Mouse (Mus musculus) CH12.LX (cell line): ENCODE measurements around the gene Ccdc66. TPM values are rescaled to one million over a fixed set of nuclear protein-coding genes. Genes with fewer than 3 reads are reported as not detected.

Experiments
- DNase-seq: peaks from one replicate; pipeline ENCODE4 v3.0.0-alpha.2; 2013; ENCODE audit errors: extremely low read depth
- H3K27ac ChIP-seq: 2 replicates; pipeline ENCODE4 v1.5.1; 2012; ENCODE audit warnings: low read depth, mild to moderate bottlenecking, control low read depth, moderate library complexity; ENCODE audit not compliant: insufficient read depth
- H3K27me3 ChIP-seq: replicated peaks from 2 replicates; pipeline ENCODE3; 2012; ENCODE audit warnings: inconsistent platforms
- H3K36me3 ChIP-seq, 2 experiments: replicated peaks in 1 of 2; 2 replicates each; pipeline versions ENCODE3 to v1.6.1; 2012; ENCODE audit warnings: inconsistent platforms in 1 of 2, low read length in 1 of 2, mild to moderate bottlenecking in 1 of 2, mixed read lengths in 1 of 2, moderate library complexity in 1 of 2; ENCODE audit not compliant: control insufficient read depth in 1 of 2, insufficient read depth in 1 of 2
- H3K4me1 ChIP-seq, 2 experiments: 2 replicates each; pipeline ENCODE4 v1.6.1; 2012; ENCODE audit warnings: inconsistent platforms in 1 of 2, moderate library complexity in 1 of 2; ENCODE audit not compliant: insufficient read depth in 2 of 2, control insufficient read depth in 1 of 2
- H3K4me2 ChIP-seq: 2 replicates; pipeline ENCODE4 v1.6.1; 2012; ENCODE audit warnings: low read depth, mild to moderate bottlenecking, control low read depth; ENCODE audit not compliant: poor library complexity, insufficient read depth, severe bottlenecking
- H3K4me3 ChIP-seq, 3 experiments: fragments of 150-350 bp in 1 of 3; sonication (generic) in 1 of 3; replicated peaks in 1 of 3; 2 replicates each; pipeline versions ENCODE3 to v1.5.1; 2011 to 2012; ENCODE audit warnings: low read depth in 2 of 3, low read length in 2 of 3, mild to moderate bottlenecking in 2 of 3, moderate library complexity in 2 of 3, control low read depth in 1 of 3, improper control_type of control experiment in 1 of 3, inconsistent platforms in 1 of 3, mixed read lengths in 1 of 3; ENCODE audit not compliant: poor library complexity in 1 of 3
- H3K79me2 ChIP-seq: replicated peaks from 2 replicates; pipeline ENCODE4 v1.6.1; 2012; ENCODE audit warnings: mild to moderate bottlenecking, moderate library complexity; ENCODE audit not compliant: control insufficient read depth, poor library complexity, insufficient read depth, severe bottlenecking; ENCODE audit errors: extremely low read depth
- H3K9ac ChIP-seq: 2 replicates; pipeline ENCODE4 v1.6.1; 2012; ENCODE audit warnings: low read depth, mild to moderate bottlenecking, control low read depth, moderate library complexity; ENCODE audit not compliant: insufficient read depth
- H3K9me3 ChIP-seq: replicated peaks from 2 replicates; pipeline ENCODE3; 2012; ENCODE audit warnings: low read length, inconsistent platforms, mixed read lengths
- CHD1 ChIP-seq: IDR thresholded peaks from 2 replicates; pipeline ENCODE4 v1.6.1; 2012; ENCODE audit warnings: low read depth, low read length, improper control_type of control experiment, inconsistent platforms
- CTCF ChIP-seq, 2 experiments: IDR thresholded peaks in 1 of 2; conservative IDR thresholded peaks in 1 of 2; 2 replicates each; pipeline ENCODE4 v1.5.1; 2011 to 2012; ENCODE audit warnings: low read depth in 2 of 2, low read length in 2 of 2, improper control_type of control experiment in 1 of 2, inconsistent platforms in 1 of 2, mild to moderate bottlenecking in 1 of 2, moderate library complexity in 1 of 2
- ELF1 ChIP-seq: IDR thresholded peaks from 2 replicates; pipeline ENCODE4 v1.6.1; 2014; ENCODE audit warnings: low read depth, mild to moderate bottlenecking, inconsistent platforms, low read length, improper control_type of control experiment
- EP300 ChIP-seq: IDR thresholded peaks from 2 replicates; pipeline ENCODE4 v1.6.1; 2011; ENCODE audit warnings: low read length, improper control_type of control experiment
- HCFC1 ChIP-seq: IDR thresholded peaks from 2 replicates; pipeline ENCODE4 v1.6.1; 2012; ENCODE audit warnings: low read depth, mild to moderate bottlenecking, inconsistent platforms, low read length, improper control_type of control experiment
- JUND ChIP-seq: conservative IDR thresholded peaks from 2 replicates; pipeline ENCODE4 v1.6.1; 2011; ENCODE audit warnings: low read depth, low read length, improper control_type of control experiment
- KAT2A ChIP-seq: IDR thresholded peaks from 2 replicates; pipeline ENCODE4 v1.6.1; 2012; ENCODE audit warnings: low read length, improper control_type of control experiment, inconsistent platforms; ENCODE audit not compliant: insufficient replicate concordance
- MAFK ChIP-seq: IDR thresholded peaks from 2 replicates; pipeline ENCODE4 v1.6.1; 2011; ENCODE audit warnings: low read length, improper control_type of control experiment; ENCODE audit not compliant: insufficient replicate concordance
- MXI1 ChIP-seq: IDR thresholded peaks from 2 replicates; pipeline ENCODE4 v1.6.1; 2011; ENCODE audit warnings: mild to moderate bottlenecking, low read depth, low read length, improper control_type of control experiment
- NELFE ChIP-seq: IDR thresholded peaks from 2 replicates; pipeline ENCODE4 v1.6.1; 2011; ENCODE audit warnings: low read depth, low read length, improper control_type of control experiment
- NRF1 ChIP-seq: IDR thresholded peaks from 2 replicates; pipeline ENCODE4 v1.6.1; 2014; ENCODE audit warnings: low read depth, mild to moderate bottlenecking, inconsistent platforms, low read length, improper control_type of control experiment, moderate library complexity
- RAD21 ChIP-seq: IDR thresholded peaks from 2 replicates; pipeline ENCODE4 v1.6.1; 2011; ENCODE audit warnings: low read depth, mild to moderate bottlenecking, low read length, improper control_type of control experiment, moderate library complexity
- SMC3 ChIP-seq: IDR thresholded peaks from 2 replicates; pipeline ENCODE4 v1.6.1; 2011; ENCODE audit warnings: low read depth, low read length, improper control_type of control experiment
- TBP ChIP-seq: conservative IDR thresholded peaks from 2 replicates; pipeline ENCODE4 v1.6.1; 2011; ENCODE audit warnings: low read depth, low read length, improper control_type of control experiment
- ZC3H11A ChIP-seq: IDR thresholded peaks from 2 replicates; pipeline ENCODE4 v1.6.1; 2012; ENCODE audit warnings: low read depth, mild to moderate bottlenecking, inconsistent platforms, low read length, improper control_type of control experiment
- dilution Hi-C: fragments of 300-500 bp; cut with MboI; formaldehyde crosslinking; loops from 2 replicates; pipeline ENCODE4 v1.14.3; 2020; ENCODE audit warnings: low sequenced_read_pairs; ENCODE audit not compliant: extremely low pct_unique_long_range_greater_than_20kb, extremely low pct_ligation_motif_present
- in situ Hi-C: fragments of 300-500 bp; cut with MboI; formaldehyde crosslinking; loops from 3 replicates; pipeline ENCODE4 v1.14.3; 2019; ENCODE audit warnings: low sequenced_read_pairs, low pct_ligation_motif_present, low pct_unique_long_range_greater_than_20kb, mixed read lengths
- polyA plus RNA-seq: library from polyadenylated mRNA; unstranded; fragments of >175 nt; gene quantifications from 2 replicates; pipeline ENCODE4 v1.2.1, GENCODE M21; 2012; ENCODE audit warnings: low read depth; ENCODE audit not compliant: insufficient read length
- total RNA-seq, 2 experiments: library from RNA; depleted of rRNA; stranded (reverse); fragments of 300-350 nt in 1 of 2; fragments of >200 nt in 1 of 2; gene quantifications; 2 replicates each; pipeline ENCODE4 v1.2.3; 2012 to 2014

Ccdc66 gene
- total and polyA plus RNA-seq, 3 experiments, result 6.9 to 19.9 (median 9.0) TPM

DNA sequence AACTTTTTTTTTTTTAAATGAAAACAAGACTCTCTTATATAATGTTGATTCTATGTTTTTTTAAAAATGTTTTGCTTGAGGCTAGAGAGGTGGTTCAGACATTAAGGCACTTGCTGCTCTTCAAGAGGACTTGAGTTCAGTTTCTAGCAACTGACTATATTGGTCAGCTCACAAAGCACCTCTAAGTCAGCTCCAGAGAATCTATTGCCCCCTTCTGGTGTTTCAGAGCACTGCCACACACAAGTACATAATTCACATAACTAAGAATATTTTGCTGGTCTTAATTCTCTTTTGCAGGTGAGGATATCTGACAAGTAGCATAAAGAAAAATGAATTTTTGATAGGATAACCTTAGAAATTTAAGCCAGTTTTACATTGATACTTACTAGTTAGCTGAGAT, 67.3 kb downstream of the Ccdc66 start:
- TF ChIP-seq ZC3H11A, result no peak
- TF ChIP-seq CHD1, result no peak
- TF ChIP-seq ELF1, result no peak
- TF ChIP-seq NELFE, result no peak
- TF ChIP-seq RAD21, result peak; percentile 42
- TF ChIP-seq SMC3, result peak; percentile 53
- peak; percentile 12 to 61; a peak in 2 of 4 replicates for TF ChIP-seq CTCF (conservative IDR thresholded peaks at IDR 0.05 in 1 of 2, IDR thresholded peaks at IDR 0.05 in 1 of 2; ENCODE audit: low read depth in 2 of 2, low read length in 2 of 2)
- no peak for TF ChIP-seq JUND
- Histone ChIP-seq H3K36me3 (peaks cover 10 to 40% of the 10 kb centered on the region in 2 experiments), H3K27ac (no peak overlapping the region), H3K9ac (no peak overlapping the region), H3K9me3 (no peaks in the 10 kb centered on the region), H3K27me3 (no peaks in the 10 kb centered on the region), H3K4me2 (no peak overlapping the region), H3K4me1 (peaks cover 0 to 9% of the 10 kb centered on the region in 2 experiments; a peak in 1 of 4 replicates), H3K4me3 (no peak overlapping the region), H3K79me2 (peaks cover 2% of the 10 kb centered on the region; the same call in 1 of the 2 replicates)
- in situ Hi-C loops (no loop called here), dilution Hi-C loops (no loop called here)
- peak; percentile 41 for DNase-seq

DNA sequence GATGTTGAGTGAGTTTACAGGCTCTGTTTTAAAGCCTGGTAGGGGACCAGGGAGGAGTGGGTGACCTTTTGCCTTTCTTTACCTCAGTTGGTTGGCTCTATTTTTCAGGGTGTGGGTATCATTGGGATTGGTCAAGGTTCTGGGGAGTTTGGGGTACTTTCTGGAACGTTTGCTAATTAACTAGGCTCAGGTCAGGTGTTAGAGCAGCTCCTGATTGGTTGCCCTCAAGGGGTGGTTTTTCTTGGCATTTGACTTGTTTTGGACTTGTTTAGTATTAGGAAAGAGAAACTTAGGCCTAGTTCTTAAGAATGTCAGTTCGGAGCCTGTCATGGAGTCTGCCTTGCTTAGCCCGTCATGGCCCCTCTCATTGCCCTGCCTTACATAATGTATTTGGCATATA, 71.4 kb downstream of the Ccdc66 start:
- peaks cover 3% of the 10 kb centered on the region; the same call in 1 of the 2 replicates for H3K79me2 ChIP-seq
- no peak overlapping the region for H3K27ac ChIP-seq
- peaks cover 4 to 27% of the 10 kb centered on the region in 2 experiments for H3K36me3 ChIP-seq
- H3K4me3 ChIP-seq, result no peak overlapping the region
- no peak for TF ChIP-seq HCFC1
- TF ChIP-seq NRF1, result no peak
- TF ChIP-seq NELFE, result no peak
- no peak for TF ChIP-seq TBP
- no peak for TF ChIP-seq EP300
- no peak for TF ChIP-seq SMC3
- H3K27me3 ChIP-seq, result no peaks in the 10 kb centered on the region
- H3K9ac ChIP-seq, result no peak overlapping the region
- dilution Hi-C loops (no loop called here), in situ Hi-C loops (no loop called here)
- DNase-seq, result no peak
- peaks cover 0 to 9% of the 10 kb centered on the region in 2 experiments; a peak in 1 of 4 replicates for H3K4me1 ChIP-seq
- no peak overlapping the region for H3K4me2 ChIP-seq
- peaks cover under 1% of the 10 kb centered on the region for H3K9me3 ChIP-seq

DNA sequence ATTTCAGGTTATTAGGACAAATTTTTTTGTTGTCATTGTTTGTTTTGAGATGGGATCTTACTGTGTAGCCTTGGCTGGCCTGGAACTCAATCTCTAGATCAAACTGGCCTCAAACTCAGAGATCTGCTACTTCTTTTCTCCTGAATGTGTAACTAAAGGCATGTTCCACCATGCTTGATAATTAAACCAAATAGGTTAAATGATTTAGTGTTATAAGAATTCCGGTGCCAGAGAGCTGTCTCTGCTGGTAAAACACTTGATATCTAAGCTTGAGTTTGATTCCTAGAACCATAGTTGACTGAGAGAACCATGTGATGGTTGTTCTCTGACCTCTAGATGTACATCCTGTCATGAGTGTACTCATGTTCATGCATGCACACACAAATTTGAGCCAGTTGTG, 72.1 kb downstream of the Ccdc66 start:
- Histone ChIP-seq H3K79me2 (peaks cover 5% of the 10 kb centered on the region; the same call in 1 of the 2 replicates), H3K4me3 (no peak overlapping the region), H3K36me3 (peaks cover 4 to 31% of the 10 kb centered on the region in 2 experiments), H3K27ac (no peak overlapping the region), H3K27me3 (no peaks in the 10 kb centered on the region), H3K4me1 (peaks cover 0 to 9% of the 10 kb centered on the region in 2 experiments; a peak in 1 of 4 replicates), H3K9me3 (peaks cover 3% of the 10 kb centered on the region), H3K9ac (no peak overlapping the region), H3K4me2 (no peak overlapping the region)
- TF ChIP-seq MAFK (no peak), MXI1 (no peak), KAT2A (no peak)
- DNase-seq, result no peak
- in situ Hi-C loops, result no loop called here
- dilution Hi-C loops, result no loop called here
